Mouse (Mus musculus): Measurements from ENCODE around the gene Ier2. TPM values are rescaled to one million over a fixed set of nuclear protein-coding genes. Genes with fewer than 3 reads are reported as not detected.

Gene Ier2
- polyA plus RNA-seq, 1 experiment from 2014 or later, result 13.0 TPM

DNA sequence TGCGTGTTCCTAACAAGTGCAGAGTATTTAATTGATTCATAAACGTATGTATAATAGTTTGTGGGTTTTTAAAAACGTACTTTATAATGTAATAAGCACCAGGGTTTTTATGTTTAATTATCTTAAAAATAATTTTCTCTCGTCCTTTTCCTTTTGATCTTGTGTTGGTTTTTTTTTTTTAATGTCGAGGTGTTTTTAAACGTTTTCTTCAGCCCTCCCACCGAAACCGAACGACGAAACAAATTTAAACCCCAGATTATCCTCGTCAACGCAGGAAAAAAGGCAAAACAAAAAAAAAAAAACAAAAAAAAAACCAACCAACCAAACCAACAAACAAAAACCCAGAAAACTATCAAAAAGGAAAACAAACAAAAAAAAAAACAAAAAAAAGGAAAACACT is 43.3 kb upstream of the Ier2 start:
- Histone ChIP-seq H3K36me3 (ENCODE audit: control insufficient read depth, insufficient read depth, low read length) (no peaks in the 10 kb centered on the region), H3K9ac (ENCODE audit: low read depth, low read length) (peak overlapping the region; percentile 42; the same call in 1 of the 2 replicates), H3K27me3 (ENCODE audit: control insufficient read depth, insufficient read depth, low read depth, low read length) (peaks cover 38% of the 10 kb centered on the region), H3K4me3 (ENCODE audit: low read depth, low read length) (no peak overlapping the region), H3K27ac (ENCODE audit: low read length) (no peak overlapping the region), H3K4me2 (ENCODE audit: low read length) (peak overlapping the region; percentile 42), H3K4me1 (ENCODE audit: control insufficient read depth, insufficient read depth, low read length) (peaks cover 24% of the 10 kb centered on the region), H3K9me3 (replicated peaks; ENCODE audit: control insufficient read depth, low read length, poor library complexity, severe bottlenecking) (no peaks in the 10 kb centered on the region)
- ATAC-seq, result no peak
- 3% methylated on average over 12 of the region's 12 CpGs for WGBS

DNA sequence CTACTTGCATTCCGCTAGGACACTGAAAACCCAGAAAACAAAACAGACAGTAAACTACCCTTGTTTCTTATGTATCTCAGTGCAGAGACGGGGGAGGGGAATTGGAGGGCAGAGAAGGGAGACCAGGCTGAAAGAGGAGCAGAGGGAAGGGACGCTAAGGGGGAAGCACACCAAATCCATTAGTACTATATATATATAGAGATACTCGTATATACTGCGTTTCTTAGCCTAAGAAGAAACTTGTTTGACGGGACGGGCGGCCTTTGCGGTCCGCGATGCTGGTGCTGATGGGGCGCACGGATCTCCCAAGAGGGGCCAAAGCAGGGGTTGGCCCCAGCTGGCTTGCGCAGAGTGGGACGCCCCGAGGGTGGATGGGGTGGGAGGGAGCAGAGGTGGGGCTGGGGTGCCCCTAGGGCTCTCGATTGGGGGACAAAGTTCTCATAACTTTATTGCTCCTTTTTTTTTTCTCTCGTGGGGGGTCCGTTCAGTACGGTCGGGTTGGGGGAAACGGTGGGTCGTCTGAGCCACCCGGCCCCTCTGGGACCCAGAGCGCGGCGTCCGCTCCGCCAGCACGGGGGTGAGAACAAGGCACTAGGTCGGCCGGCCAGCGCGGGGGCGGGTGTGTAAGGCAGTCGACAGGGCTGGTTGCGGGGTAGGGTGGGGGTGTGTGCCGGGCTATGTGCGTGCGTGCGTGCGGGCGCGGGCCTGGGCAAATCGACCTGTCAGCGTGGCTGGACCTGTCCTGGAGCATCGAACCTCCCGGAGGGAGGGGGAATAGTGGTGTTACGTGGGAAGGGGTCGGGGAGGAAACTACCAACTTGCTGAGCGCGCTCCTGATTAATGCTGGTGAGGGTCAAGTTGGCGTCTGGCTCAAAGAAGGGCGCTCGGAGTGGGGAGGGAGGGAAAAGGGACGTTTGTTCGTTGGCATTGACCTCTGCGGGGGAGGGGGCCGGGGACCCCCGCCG is 42.5 kb upstream of the Ier2 start:
- ATAC-seq, result no peak
- Histone ChIP-seq H3K4me3 (ENCODE audit: low read depth, low read length) (peak overlapping the region; percentile 18), H3K4me1 (ENCODE audit: control insufficient read depth, insufficient read depth, low read length) (peaks cover 24% of the 10 kb centered on the region), H3K27me3 (ENCODE audit: control insufficient read depth, insufficient read depth, low read depth, low read length) (peaks cover 38% of the 10 kb centered on the region), H3K4me2 (ENCODE audit: low read length) (peak overlapping the region; percentile 42), H3K27ac (ENCODE audit: low read length) (peak overlapping the region; percentile 68), H3K36me3 (ENCODE audit: control insufficient read depth, insufficient read depth, low read length) (no peaks in the 10 kb centered on the region), H3K9me3 (replicated peaks; ENCODE audit: control insufficient read depth, low read length, poor library complexity, severe bottlenecking) (no peaks in the 10 kb centered on the region), H3K9ac (ENCODE audit: low read depth, low read length) (peak overlapping the region; percentile 42)
- WGBS, result 3% methylated on average over 59 of the region's 61 CpGs

DNA sequence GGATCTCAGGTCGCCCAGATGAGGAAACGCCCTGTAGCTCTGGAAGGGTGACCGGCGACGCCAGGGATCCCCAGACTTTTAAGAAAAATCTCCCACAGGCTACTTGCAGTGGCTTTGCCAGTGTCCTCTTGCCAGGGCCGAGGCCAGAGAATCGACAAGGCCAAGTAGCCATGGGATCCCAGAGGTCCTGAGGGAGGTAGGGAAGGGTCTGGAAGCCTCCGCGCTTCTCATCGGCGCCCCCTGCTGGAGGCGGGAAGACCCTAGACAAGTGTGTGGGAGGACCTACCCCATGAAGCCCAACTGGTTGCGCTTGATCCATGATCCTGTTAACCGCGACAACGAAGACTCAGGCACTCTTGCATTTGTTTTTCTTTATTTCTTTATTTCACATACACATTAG is 41.7 kb upstream of the Ier2 start:
- H3K36me3 ChIP-seq (ENCODE audit: control insufficient read depth, insufficient read depth, low read length), result peaks cover 2% of the 10 kb centered on the region
- ATAC-seq, result no peak
- H3K9ac ChIP-seq (ENCODE audit: low read depth, low read length), result no peak overlapping the region
- H3K9me3 ChIP-seq (replicated peaks; ENCODE audit: control insufficient read depth, low read length, poor library complexity, severe bottlenecking), result no peaks in the 10 kb centered on the region
- peaks cover 38% of the 10 kb centered on the region for H3K27me3 ChIP-seq (ENCODE audit: control insufficient read depth, insufficient read depth, low read depth, low read length)
- H3K27ac ChIP-seq (ENCODE audit: low read length), result peak overlapping the region; percentile 35; the same call in 1 of the 2 replicates
- peak overlapping the region; percentile 24; the same call in 1 of the 2 replicates for H3K4me2 ChIP-seq (ENCODE audit: low read length)
- 3% methylated on average over 16 of the region's 16 CpGs for WGBS
- H3K4me1 ChIP-seq (ENCODE audit: control insufficient read depth, insufficient read depth, low read length), result peaks cover 20% of the 10 kb centered on the region
- H3K4me3 ChIP-seq (ENCODE audit: low read depth, low read length), result no peak overlapping the region

DNA sequence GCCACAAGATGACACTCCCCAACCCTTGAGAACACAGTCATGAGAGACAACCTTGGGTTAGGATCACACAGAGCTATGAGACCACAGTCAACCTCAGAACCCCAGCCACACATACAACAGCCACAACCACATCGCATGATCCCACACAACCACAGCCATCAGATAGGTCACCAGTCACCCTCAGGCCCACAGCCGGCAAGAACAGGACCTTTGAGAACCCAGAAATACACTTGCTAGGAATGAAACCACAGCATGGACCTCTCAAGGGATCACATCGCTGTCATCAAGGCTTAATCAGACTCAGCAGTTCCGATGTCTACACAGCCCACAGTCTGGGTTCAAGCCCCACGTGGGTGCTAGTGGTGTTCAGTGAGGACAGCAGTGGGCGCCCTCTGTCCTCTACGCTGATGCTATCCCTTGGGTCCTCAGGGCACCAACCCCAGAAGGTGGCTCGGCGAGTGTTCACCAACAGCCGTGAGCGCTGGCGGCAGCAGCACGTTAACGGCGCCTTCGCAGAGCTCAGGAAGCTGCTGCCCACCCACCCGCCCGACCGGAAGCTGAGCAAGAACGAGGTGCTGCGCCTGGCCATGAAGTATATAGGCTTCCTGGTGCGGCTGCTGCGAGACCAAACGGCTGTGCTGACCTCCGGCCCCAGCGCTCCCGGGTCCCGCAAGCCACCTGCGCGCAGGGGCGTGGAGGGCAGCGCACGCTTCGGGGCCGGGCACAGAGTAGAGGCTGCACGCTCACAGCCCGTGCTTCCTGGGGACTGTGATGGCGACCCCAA is 41.0 kb upstream of the Ier2 start:
- Histone ChIP-seq H3K36me3 (ENCODE audit: control insufficient read depth, insufficient read depth, low read length) (peaks cover 6% of the 10 kb centered on the region), H3K9me3 (replicated peaks; ENCODE audit: control insufficient read depth, low read length, poor library complexity, severe bottlenecking) (no peaks in the 10 kb centered on the region), H3K4me1 (ENCODE audit: control insufficient read depth, insufficient read depth, low read length) (peaks cover 20% of the 10 kb centered on the region), H3K9ac (ENCODE audit: low read depth, low read length) (no peak overlapping the region), H3K4me3 (ENCODE audit: low read depth, low read length) (no peak overlapping the region), H3K27me3 (ENCODE audit: control insufficient read depth, insufficient read depth, low read depth, low read length) (peaks cover 38% of the 10 kb centered on the region), H3K4me2 (ENCODE audit: low read length) (peak overlapping the region; percentile 24; the same call in 1 of the 2 replicates), H3K27ac (ENCODE audit: low read length) (peak overlapping the region; percentile 35; the same call in 1 of the 2 replicates)
- no peak for ATAC-seq
- 12% methylated on average over 38 of the region's 38 CpGs for WGBS

DNA sequence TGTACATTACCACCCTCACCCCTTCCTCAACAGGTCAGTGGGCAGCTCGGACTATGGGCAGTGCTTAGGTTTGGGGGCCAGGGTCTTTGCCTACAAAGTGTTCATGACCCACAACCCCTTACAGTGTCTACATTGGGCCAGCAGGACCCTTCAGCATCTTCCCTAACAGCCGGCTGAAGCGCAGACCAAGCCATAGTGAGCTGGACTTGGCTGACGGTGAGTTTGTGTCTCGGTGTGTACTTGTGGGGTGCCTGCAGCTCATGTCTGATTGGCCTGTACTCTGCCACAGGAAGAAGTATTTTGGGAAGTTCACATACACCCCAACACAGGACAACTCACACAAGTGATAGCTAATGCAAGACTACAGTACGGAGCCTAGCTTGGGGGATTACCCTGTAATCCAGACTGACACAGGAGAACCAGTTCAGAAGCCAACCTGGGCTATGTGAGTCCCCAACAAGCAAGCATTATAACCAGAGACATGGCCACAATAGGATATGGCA is 40.4 kb upstream of the Ier2 start:
- no peak for ATAC-seq
- H3K9me3 ChIP-seq (replicated peaks; ENCODE audit: control insufficient read depth, low read length, poor library complexity, severe bottlenecking), result no peaks in the 10 kb centered on the region
- no peak overlapping the region for H3K27ac ChIP-seq (ENCODE audit: low read length)
- no peak overlapping the region for H3K4me3 ChIP-seq (ENCODE audit: low read depth, low read length)
- H3K27me3 ChIP-seq (ENCODE audit: control insufficient read depth, insufficient read depth, low read depth, low read length), result peaks cover 38% of the 10 kb centered on the region
- peaks cover 17% of the 10 kb centered on the region for H3K4me1 ChIP-seq (ENCODE audit: control insufficient read depth, insufficient read depth, low read length)
- H3K36me3 ChIP-seq (ENCODE audit: control insufficient read depth, insufficient read depth, low read length), result peaks cover 8% of the 10 kb centered on the region
- H3K4me2 ChIP-seq (ENCODE audit: low read length), result no peak overlapping the region
- H3K9ac ChIP-seq (ENCODE audit: low read depth, low read length), result no peak overlapping the region
- WGBS, result 80% methylated on average over 6 of the region's 6 CpGs

GRCm38 (mm10) chr8:84702561-84702960 is 39.9 kb upstream of the Ier2 start:
- no peaks in the 10 kb centered on the region for H3K9me3 ChIP-seq (replicated peaks; ENCODE audit: control insufficient read depth, low read length, poor library complexity, severe bottlenecking)
- WGBS, result 77% methylated on average over 9 of the region's 9 CpGs
- no peak overlapping the region for H3K4me2 ChIP-seq (ENCODE audit: low read length)
- H3K27ac ChIP-seq (ENCODE audit: low read length), result no peak overlapping the region
- H3K36me3 ChIP-seq (ENCODE audit: control insufficient read depth, insufficient read depth, low read length), result peaks cover 9% of the 10 kb centered on the region
- ATAC-seq, result no peak
- H3K27me3 ChIP-seq (ENCODE audit: control insufficient read depth, insufficient read depth, low read depth, low read length), result peaks cover 37% of the 10 kb centered on the region
- no peak overlapping the region for H3K4me3 ChIP-seq (ENCODE audit: low read depth, low read length)
- peaks cover 14% of the 10 kb centered on the region for H3K4me1 ChIP-seq (ENCODE audit: control insufficient read depth, insufficient read depth, low read length)
- H3K9ac ChIP-seq (ENCODE audit: low read depth, low read length), result no peak overlapping the region

GRCm38 (mm10) chr8:84700941-84701911 is 38.6 kb upstream of the Ier2 start, which contains the start of gene Lyl1:
Gene Lyl1 (plus strand): TSS chr8:84701457.
- Histone ChIP-seq H3K4me2 (ENCODE audit: low read length) (peak within 1 kb of the TSS; percentile 2; the same call in 1 of the 2 replicates), H3K9ac (ENCODE audit: low read depth, low read length) (0 out of 2 replicates have a peak within 1 kb of the TSS, but pooled peaks have one; percentile 16), H3K9me3 (replicated peaks; ENCODE audit: control insufficient read depth, low read length, poor library complexity, severe bottlenecking) (no peaks in the 10 kb centered on the region), H3K27me3 (ENCODE audit: control insufficient read depth, insufficient read depth, low read depth, low read length) (peaks cover 32% of the 10 kb centered on the region), H3K27ac (ENCODE audit: low read length) (peak within 1 kb of the TSS; percentile 37), H3K4me1 (ENCODE audit: control insufficient read depth, insufficient read depth, low read length) (peaks cover 5% of the 10 kb centered on the region), H3K36me3 (ENCODE audit: control insufficient read depth, insufficient read depth, low read length) (peaks cover 18% of the 10 kb centered on the region), H3K4me3 (ENCODE audit: low read depth, low read length) (no peak within 1 kb of the TSS; the same call in 1 of the 2 replicates)
- 14% methylated on average over 34 of the region's 34 CpGs for WGBS
- ATAC-seq, result no peak

- WGBS, result 79% methylated on average over 5 of the region's 5 CpGs
- Histone ChIP-seq H3K27me3 (ENCODE audit: control insufficient read depth, insufficient read depth, low read depth, low read length) (peaks cover 32% of the 10 kb centered on the region), H3K27ac (ENCODE audit: low read length) (peak overlapping the region; percentile 4; the same call in 1 of the 2 replicates), H3K4me3 (ENCODE audit: low read depth, low read length) (no peak overlapping the region), H3K4me1 (ENCODE audit: control insufficient read depth, insufficient read depth, low read length) (peaks cover 5% of the 10 kb centered on the region), H3K36me3 (ENCODE audit: control insufficient read depth, insufficient read depth, low read length) (peaks cover 18% of the 10 kb centered on the region), H3K4me2 (ENCODE audit: low read length) (no peak overlapping the region), H3K9me3 (replicated peaks; ENCODE audit: control insufficient read depth, low read length, poor library complexity, severe bottlenecking) (no peaks in the 10 kb centered on the region), H3K9ac (ENCODE audit: low read depth, low read length) (no peak overlapping the region)
- no peak for ATAC-seq
Measured at GRCm38 (mm10) chr8:84700526-84700925, 37.9 kb upstream of the Ier2 start.

Data from midbrain, embryonic 16.5 days (tissue).